Mouse (Mus musculus): ENCODE results near the gene Tial1. TPM values are rescaled to one million over a fixed set of nuclear protein-coding genes. Genes with fewer than 3 reads are reported as not detected.

Gene Tial1
- total RNA-seq, 1 experiment from 2014 or later, result 92.5 TPM

DNA sequence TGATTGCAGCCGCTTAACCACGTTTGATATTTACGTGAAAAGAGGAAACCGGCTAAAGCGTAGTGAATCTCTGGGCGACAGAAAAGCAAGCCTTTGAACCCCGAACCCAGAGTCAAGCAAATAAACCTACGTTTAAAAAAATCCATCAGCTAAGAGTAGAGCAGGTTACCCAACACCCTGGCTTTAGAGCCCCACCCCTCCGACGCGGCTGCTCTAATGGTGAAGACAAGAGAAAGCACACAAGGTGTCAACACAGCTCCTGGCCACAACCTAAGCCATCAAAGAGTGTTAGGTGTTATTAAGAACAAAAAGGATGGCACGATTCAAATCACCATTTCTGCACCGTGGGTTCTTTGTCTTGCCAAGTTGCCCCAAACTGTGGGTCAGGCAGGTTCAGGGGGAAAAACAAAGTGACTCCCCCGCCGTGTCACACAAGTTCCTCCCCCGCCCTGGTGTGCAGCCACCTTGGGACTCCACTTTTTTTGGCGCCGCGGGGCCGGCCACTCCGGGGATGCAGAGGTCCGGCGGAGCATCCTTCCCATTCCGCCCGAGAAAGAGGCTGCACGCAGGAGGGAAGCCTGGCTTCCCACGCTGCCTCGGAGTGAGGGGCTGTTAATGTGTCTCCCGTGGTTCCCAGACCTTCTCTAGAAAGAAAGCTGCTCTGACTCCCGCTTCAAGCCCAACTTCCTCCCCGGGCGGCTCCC is 44.1 kb downstream of the Tial1 start:
- peak; percentile 20 for DNase-seq

DNA sequence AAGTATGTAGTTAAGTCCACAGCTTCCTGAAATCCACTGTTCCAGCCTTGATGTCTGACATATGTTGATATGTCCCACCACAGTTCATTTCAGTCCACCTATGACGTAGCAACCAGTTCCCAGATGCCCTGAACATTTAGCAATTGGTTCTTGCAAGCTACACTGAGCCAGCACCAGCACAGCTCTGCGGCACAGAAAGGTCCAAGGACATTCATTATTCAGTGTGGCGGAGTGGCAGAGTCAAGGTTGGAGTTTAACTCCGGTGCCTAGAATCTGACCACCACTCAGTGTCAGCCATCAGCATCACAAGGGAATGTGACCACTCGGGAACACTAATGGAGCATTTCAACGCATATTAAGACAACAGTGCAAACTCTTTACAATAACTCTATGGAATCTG is 44.9 kb downstream of the Tial1 start:
- DNase-seq, result peak; percentile 37

DNA sequence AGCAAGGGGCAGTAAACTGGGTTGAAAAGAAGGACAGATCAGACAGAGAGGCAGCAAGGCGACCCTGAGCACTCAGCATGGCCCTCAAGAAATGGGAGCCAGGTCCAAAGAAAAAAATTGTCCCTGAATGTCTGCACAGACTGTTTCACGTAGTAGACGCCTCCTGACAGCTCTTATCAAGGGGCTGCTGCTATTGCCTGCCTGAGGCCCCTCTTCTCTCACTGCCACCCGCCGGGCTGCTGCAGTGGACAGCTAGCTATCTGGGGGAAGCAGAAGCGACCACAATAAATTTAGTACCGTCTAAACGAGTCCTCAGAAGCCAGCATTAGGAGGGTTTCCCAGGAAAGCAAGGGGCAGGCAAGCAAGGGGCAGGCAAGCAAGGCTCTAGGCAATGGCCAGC is 47.1 kb downstream of the Tial1 start:
- DNase-seq, result no peak

DNA sequence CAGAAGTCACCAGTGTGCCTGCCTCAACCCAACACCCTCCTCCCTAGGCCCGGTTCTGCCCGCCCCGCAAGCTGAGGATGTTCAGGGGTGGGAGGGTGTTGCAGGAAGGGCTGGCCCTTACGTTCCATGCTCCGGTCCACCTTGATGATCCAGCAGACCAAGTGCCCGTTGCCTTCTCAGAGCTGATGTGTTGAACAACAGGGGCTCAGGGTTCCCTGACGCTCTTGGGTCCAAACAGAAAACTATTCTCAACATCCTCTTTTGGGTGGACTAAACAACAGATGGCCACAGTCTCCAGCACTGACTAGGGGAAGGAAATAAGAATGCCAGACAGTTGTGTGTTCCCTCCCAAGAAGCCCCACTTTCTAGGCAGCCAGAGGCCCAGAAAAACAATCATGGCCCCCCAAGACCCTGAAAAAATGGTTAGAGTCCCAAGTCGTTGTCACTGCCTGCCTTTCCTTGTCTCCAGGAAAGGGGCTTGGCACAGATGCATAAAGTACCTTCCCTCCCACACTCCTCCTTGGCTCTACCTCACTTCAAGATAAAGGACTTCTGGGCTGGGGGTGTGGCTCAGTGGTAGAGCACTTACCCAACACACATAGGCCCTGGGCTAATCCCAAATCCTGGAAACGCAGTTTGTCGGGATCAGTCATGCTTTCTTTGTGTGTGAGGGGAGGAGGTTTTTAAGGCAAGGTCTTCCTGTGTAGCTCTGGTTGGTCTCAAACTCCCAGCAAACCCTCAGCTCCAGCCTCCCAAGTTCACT is 49.3 kb downstream of the Tial1 start:
- DNase-seq, result no peak

DNA sequence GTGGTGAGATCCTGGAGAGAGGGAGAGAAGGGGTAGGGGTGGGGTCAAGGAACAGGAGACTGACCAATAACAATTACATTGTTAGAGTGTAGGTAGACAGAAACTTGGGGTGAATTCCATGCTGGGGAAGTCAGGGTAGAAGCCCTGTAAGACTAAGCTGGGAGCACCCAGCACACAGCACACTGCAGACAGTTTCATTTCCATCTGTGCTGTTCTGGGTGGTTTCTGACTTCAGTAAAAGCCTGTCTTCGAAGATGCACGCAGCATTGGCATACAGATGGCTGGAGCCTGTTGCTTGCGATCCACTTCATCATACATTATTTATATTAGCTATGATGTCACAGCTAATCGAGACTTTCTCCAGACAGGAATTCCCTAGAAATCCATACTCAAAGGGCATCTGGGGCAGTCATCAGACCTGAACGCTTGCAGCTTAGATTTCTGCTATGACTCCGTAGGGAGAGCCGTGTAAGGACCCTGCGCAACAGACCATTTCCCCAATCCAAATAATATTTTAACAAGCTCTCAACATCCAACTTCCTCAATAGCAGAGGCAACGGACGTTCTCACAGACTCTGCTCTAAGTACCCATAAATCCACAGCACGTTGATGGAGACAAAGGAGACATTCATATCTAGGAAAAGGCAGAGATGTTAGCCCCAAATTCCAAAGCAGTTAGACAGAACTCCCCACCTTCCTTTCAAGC is 50.7 kb downstream of the Tial1 start:
- DNase-seq, result no peak

DNA sequence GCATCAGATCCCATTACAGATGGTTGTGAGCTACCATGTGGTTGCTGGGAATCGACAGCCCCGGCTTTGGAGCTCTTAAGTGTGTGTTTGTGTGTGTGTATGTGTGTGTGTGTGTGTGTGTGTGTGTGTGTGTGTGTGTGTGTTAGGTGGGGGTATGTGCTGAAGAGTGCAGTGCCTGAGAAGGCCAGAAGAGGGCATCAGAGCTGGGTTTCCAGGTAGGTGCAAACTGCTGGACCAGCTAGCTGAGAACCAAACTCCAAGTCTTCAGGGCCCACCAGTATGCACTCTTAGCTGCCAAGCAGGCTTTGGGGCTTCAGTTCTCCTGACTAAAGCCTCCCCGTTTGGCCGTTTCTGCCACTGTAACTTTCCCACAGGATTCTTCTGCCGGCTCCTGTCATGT is 53.3 kb downstream of the Tial1 start:
- peak; percentile 28 for DNase-seq

DNA sequence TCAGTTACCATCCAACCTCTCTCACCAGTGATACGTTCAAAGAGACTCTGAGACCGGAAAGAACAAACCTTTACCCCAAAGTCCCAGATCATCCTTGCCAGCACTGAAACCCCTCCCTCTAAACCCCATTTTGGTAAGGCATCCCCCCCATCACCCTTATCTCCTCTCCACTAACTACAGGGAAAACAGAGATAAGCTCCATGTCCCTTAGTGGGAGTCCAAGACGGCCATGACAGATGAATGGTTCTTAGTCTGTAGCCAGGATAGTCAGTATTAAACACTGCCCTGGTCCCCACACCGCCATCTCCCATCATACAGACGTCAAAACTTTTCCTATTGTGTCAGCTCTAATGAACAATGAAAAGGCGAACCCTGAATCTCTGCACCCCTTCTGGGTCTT is 57.5 kb downstream of the Tial1 start:
- DNase-seq, result no peak

DNA sequence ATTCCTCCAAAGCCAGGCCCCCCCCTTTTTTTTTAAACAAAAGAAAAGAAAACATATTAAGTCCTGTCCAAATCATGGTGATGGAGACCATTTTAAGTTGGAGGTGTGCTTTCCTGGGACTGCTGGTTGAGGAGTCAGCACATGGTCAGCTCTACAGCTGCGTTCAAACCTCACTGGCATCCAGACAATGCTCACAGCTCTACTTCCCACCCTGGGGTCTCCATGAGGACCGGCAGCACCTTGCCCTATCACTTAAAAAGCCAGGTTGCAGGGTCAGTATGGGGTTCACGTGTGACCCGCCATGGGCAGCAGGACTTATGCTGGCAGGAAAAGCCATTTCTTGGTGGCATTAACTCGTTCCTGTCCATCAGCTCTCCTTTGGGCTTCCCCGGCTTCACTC is 57.9 kb downstream of the Tial1 start:
- DNase-seq, result no peak

DNA sequence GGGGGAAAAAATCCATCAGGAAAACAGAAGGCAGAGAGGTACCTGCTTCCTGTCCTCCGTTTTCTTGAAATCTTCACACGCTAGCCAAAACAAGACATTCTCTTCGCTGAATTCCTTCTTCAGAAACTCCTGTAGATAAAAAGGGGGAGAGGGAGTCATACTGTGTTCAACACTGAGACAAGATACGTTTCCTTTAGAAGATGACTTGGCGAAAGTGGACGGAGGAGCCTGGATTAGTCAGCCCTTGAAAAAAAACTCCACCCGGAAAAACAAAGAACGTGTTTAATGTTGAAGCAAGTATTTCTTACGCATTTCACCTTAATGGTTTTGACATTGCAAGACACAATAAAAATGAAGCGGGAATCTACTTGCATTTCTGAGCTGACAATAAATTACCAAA is 58.4 kb downstream of the Tial1 start:
- no peak for DNase-seq

DNA sequence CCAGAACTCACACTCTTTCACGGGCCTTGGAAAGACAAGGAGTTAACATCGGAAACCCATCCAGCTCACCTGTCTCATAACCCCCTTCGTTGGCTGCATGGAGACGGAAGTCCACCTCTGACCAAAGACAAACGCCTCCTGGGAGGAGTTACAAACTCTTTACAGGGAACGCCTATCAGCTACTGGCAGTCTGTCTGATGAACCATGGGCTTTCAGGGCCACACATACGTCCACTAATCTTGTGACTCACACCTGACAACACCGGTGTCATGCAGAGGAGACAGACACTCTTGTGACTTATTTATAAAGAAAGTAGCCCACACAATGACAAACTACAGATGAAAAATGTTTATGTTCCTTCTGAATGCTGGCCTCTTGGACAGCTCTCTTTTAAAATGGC is 58.9 kb downstream of the Tial1 start:
- peak; percentile 47 for DNase-seq

DNA sequence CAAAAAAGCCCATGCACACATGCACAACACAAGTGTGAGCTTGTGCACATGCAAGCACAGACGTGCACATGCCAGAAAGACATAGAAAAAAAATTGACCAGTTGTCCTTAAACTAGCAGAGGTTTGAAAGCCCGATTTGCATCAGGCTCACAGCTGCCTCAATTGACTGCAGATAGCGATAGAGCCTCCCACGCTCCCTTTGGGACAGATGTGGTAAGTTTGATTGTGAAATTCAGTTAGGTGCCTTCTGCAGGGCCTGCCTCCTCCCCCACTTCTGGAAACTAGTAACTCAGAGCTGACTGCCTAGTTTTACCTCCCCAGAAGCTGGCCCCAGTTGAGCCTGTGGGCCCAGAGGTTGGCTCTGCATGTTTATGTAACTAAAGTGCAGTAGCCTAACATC is 62.9 kb downstream of the Tial1 start:
- peak; percentile 26 for DNase-seq

DNA sequence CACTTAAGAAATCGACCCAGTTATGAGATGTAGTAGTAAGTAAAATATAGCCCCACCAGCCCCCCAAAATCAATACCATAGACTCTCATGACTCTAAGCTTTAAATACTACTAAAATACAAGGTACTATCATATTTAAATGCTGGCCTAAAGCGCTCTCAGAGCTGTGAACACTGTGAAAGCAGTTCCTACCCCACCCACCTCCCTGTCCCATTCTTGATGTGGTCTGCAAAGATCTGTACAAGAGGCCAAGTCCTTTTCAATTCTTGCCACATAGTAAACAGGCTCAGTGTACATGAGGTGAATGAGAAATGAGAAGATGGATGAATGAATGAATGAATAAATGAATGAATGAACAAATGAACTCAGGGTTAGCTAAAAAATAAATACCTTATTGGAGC is 64.5 kb downstream of the Tial1 start:
- no peak for DNase-seq

DNA sequence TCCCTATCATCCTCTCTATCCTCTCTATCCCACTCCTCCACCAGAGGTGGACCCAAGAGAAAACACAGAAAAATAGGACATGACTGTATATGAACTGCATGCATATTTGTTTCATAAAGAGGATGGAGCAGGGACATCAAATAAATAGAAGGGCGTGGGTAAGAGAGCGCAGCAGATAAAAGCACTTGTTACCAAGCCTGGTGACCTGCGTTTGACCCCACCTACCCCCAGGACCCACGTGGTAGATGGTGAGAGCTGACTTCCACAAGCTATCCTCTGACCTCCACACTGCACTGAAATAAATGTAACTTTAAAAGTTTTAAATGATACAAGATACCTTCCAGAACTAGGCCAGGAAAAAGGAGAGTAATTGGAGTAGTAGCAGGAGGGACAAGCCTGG is 67.8 kb downstream of the Tial1 start:
- no peak for DNase-seq

DNA sequence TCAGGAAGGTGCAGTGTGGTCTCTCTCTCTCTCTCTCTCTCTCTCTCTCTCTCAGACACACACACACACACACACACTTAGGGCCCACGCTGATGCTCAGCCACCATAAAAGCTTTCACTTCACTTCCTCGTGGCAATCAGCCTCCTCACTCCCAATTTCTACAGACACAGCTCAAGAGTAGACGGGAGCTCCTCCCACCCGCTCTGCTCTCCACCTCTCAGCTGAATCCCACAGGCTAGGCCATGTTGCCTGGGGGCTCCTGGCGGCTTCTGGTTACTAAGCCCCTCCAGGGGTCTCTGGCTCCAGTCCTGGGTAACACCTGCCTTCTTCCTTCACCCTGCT is 68.6 kb downstream of the Tial1 start:
- DNase-seq, result no peak

DNA sequence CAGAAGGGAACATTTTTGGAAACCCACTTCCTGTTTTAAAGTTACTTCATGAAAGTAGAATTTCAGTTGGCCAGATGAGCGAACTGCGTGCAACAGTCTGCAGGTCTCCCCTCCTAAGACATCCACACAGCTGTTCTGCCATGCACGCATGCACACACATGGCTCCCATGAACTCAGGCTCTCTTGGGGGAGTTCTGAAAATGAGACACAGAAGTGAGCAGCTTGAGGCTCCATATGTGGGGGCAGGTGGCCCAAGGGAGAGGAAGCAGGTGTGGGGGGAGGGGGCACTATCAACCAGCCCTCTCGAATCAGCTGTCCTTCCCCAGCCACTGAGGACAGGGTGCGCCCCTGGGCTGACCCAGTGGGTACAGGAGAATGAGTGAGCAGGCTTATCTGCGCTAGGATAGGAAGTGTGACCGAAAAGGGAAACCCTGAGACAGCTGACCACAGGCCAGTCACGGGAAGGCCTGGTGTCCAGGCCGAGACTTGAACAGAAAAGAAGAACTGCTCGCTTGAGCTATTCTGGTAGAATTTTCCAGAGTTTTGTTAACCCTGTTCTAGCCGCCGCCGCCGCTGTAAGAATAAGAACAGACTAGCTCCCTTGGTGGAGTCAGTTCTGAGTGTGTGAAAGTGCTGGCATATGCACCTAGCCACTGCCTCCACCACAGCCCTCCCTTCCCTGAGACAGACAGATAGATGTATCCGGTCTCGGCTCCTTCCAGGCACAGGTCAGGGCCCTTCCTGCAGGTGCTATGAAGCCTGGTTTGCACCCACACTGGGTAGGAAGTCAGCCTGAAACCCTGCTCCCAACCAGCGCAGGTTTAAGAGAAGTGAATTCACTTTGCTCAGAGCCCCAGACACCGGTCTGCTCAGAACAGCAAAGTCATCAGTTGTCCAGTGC is 69.2 kb downstream of the Tial1 start:
- no peak for DNase-seq

DNA sequence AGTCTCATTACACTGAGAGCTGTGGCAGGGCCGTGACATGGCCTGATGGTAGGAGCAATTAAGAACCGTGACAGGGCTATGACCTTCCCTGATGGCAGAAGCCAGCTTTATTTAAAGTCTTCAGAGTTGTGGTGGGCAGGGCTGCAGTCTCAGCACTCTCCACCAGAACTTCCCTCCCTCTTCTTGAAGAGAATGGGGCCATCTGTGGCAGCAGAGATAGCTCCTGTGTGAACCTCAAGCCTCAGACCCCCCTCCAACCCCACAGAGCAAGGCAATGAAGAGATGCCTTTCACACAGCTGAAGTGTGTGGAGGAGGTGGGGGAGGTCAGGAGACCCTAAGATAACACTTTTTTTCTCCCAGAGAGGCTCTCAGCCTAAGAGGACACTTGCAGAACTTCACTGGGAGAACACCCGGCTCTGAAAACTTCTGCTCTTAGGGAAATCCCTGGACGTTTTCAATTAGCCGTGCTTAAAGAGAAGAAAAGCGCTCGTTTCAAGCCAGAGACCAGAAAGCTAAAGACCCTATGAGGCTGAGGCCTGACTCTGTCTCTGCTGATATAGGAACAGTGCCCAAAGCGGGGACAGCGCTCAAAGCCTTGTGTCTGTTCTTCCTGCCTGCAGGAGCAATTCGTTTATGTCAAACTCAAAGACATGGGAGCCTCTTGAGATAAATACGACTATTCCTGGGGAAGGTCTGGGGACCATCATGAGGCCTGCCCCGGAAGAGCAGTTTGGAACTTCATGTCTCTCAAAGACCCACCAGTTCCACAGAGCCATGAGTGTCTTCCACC is 70.1 kb downstream of the Tial1 start:
- no peak for DNase-seq

Small RNA genes lying within 50 kb of the gene (microRNA-seq; reads per million reads assigned to microRNA genes)
- 0 reads per million in 2 experiments for gene Gm24365

Other genes with a start within 250 kb of the Tial1 start
- gene Armc5, start 224.4 kb downstream of the Tial1 start, total RNA-seq (2021), result 16.2 and 18.7 TPM in 2 replicates
- gene 9130023H24Rik, start 223.7 kb downstream of the Tial1 start, total RNA-seq (2021), result 6.9 and 7.2 TPM in 2 replicates
- 30.0 and 32.3 TPM in 2 replicates for gene Tgfb1i1, start 214.9 kb downstream of the Tial1 start, total RNA-seq (2021)
- not detected in 2 replicates for gene Slc5a2, start 196.1 kb downstream of the Tial1 start, total RNA-seq (2021)
- gene BC017158, start 163.5 kb downstream of the Tial1 start, total RNA-seq (2021), result 25.9 and 26.3 TPM in 2 replicates
- 14.4 and 22.4 TPM in 2 replicates for gene Rgs10, start 43.0 kb downstream of the Tial1 start, total RNA-seq (2021)
- 129 and 192 TPM in 2 replicates for gene Bag3, start 61.9 kb upstream of the Tial1 start, total RNA-seq (2021)
- 18.7 and 24.1 TPM in 2 replicates for gene Inpp5f, start 149.6 kb upstream of the Tial1 start, total RNA-seq (2021)

Data from adrenal gland, postnatal 14 days (tissue).